Mouse (Mus musculus): ENCODE measurements around the gene Pcp2.

DNA sequence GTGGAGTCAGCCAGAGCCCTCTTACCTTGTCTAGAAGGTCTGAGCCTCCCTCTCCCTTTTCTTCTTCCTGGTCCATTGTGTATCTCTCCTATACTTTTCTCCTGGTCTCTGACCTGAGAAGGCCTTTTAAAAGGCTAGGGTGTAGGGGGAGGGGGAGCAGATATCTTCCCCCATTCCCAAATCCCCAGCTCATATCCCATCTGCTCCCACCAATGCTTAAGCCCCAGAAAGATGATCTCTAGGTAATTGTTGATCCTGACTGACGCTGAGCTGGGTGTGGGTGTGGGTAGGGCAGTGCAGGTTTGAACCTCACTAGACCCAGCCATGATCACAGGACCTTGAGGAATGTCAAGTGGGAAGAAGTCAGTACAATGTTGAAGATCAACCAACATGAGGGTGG, at the start of gene Pcp2:
- no peak for TF ChIP-seq ZNF384 (IDR thresholded peaks at IDR 0.05; ENCODE audit: low read depth, low read length)
- TF ChIP-seq MYC (IDR thresholded peaks at IDR 0.05; ENCODE audit: low read depth, low read length), result no peak
- TF ChIP-seq GABPA (IDR thresholded peaks at IDR 0.05; ENCODE audit: low read depth, low read length), result no peak
- no peak for TF ChIP-seq USF2 (IDR thresholded peaks at IDR 0.05; ENCODE audit: borderline replicate concordance in 1 of 2, insufficient read depth in 1 of 2, low read depth in 1 of 2, low read length in 2 of 2)
- TF ChIP-seq SIN3A (IDR thresholded peaks at IDR 0.05; ENCODE audit: low read length), result no peak
